Mouse (Mus musculus): ENCODE measurements at regions not wholly inside any gene's neighbourhood (a gene's known extent, or its start where the extent isn't known, plus 50 kb on each side); places are given as distances from the start of the nearest gene placed in this dataset.

- TF ChIP-seq CTCF (conservative IDR thresholded peaks at IDR 0.05; ENCODE audit: low read length) (no peak), POU5F1 (IDR thresholded peaks at IDR 0.05; ENCODE audit: borderline replicate concordance, low read length) (no peak), NANOG (IDR thresholded peaks at IDR 0.05; ENCODE audit: borderline replicate concordance, low read length) (no peak)
These were observed 459.7 kb upstream of the Sall1 start for GRCm38 (mm10) chr8:89503545-89504234.

All from E14TG2a.4 (cell line).